Mouse (Mus musculus) limb, embryonic 11.5 days (tissue): ENCODE measurements around the gene Mga. TPM values are rescaled to one million over a fixed set of nuclear protein-coding genes. Genes with fewer than 3 reads are reported as not detected.
A peak's percentile ranks its signal among the peaks of the same experiment; 100 is the strongest.

Experiments used
- ATAC-seq: fragments of 200-750 bp; cut with Nextera tagmentation; 2 replicates; pipeline ENCODE4 v1.8.0; 2017; ENCODE audit warnings: low read depth; ENCODE audit not compliant: insufficient number of reproducible peaks, low FRiP score, low TSS enrichment
- DNase-seq: peaks from one replicate; pipeline ENCODE4 v3.0.0-alpha.2; 2015; ENCODE audit warnings: low spot score
- H3K27ac ChIP-seq: fragments of 300-500 bp; sonication (generic); replicated peaks from 2 replicates; pipeline ENCODE4 v1.5.1; 2014; ENCODE audit warnings: low read depth, mild to moderate bottlenecking, low read length
- H3K27me3 ChIP-seq: fragments of 300-500 bp; sonication (generic); 2 replicates; pipeline ENCODE4 v1.6.1; 2014; ENCODE audit warnings: mild to moderate bottlenecking, low read length, mixed read lengths; ENCODE audit not compliant: control insufficient read depth, insufficient read depth
- H3K36me3 ChIP-seq: fragments of 300-500 bp; sonication (generic); 2 replicates; pipeline ENCODE4 v1.6.1; 2014; ENCODE audit warnings: mild to moderate bottlenecking, low read length, moderate library complexity, mixed read lengths; ENCODE audit not compliant: control insufficient read depth, insufficient read depth
- H3K4me1 ChIP-seq: fragments of 300-500 bp; sonication (generic); 2 replicates; pipeline ENCODE4 v1.6.1; 2014; ENCODE audit warnings: low read length, mixed read lengths; ENCODE audit not compliant: control insufficient read depth, insufficient read depth
- H3K4me2 ChIP-seq: fragments of 300-500 bp; sonication (generic); 2 replicates; pipeline ENCODE4 v1.6.1; 2014; ENCODE audit warnings: low read depth, mild to moderate bottlenecking, moderate library complexity; ENCODE audit not compliant: severe bottlenecking
- H3K4me3 ChIP-seq: fragments of 300-500 bp; sonication (generic); 2 replicates; pipeline ENCODE4 v1.5.1; 2014; ENCODE audit warnings: low read depth, low read length
- H3K9ac ChIP-seq: fragments of 300-500 bp; sonication (generic); 2 replicates; pipeline ENCODE4 v1.6.1; 2014; ENCODE audit warnings: mild to moderate bottlenecking, low read length
- H3K9me3 ChIP-seq: fragments of 300-500 bp; sonication (generic); 2 replicates; pipeline ENCODE4 v1.6.1; 2016; ENCODE audit warnings: low read length; ENCODE audit not compliant: control insufficient read depth
- WGBS: fragments of 180-500 bp; shearing (Covaris S2); extraction: QIAGEN DNeasy Blood & Tissue Kit; methylation state at CpG from one replicate; pipeline ENCODE4 v1.1.7; 2014; 5-methylcytosine and 5-hydroxymethylcytosine counted together
- polyA plus RNA-seq: library from polyadenylated mRNA; unstranded; fragments of >200 nt; fragmentation: Nextera tagmentation; extraction: Ambion mirVana; gene quantifications from 2 replicates; pipeline ENCODE4 v1.2.1, GENCODE M21; 2014

Mga gene
- polyA plus RNA-seq, 1 experiment from 2014 or later: 33.1 TPM

DNA sequence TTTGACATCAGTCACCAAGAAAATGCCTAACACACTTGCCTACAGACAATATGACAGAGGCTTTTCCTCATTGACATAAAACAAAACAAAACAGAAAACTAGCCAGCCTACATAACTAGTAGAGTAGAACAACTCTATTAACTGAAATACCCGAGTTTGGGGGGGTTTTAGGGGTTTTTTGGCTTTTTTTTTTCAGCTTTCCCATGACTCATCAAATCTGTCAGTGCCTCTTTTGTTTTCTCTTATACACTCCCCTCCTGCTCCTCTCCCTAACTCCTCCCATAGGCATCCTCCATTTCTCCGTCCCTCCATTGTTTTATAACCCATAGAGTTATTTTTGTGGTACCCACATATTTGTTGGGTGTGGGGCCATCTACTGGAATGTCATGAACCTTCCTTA, 96.5 kb downstream of the Mga start:
- no peaks in the 10 kb centered on the region for H3K36me3 ChIP-seq
- peaks cover 10% of the 10 kb centered on the region for H3K4me1 ChIP-seq
- ATAC-seq (no peak), DNase-seq (no peak)
- no peak overlapping the region for H3K27ac ChIP-seq
- no peak overlapping the region for H3K4me2 ChIP-seq
- no peak overlapping the region for H3K9ac ChIP-seq
- H3K4me3 ChIP-seq: no peak overlapping the region
- no peaks in the 10 kb centered on the region for H3K9me3 ChIP-seq
- no peaks in the 10 kb centered on the region for H3K27me3 ChIP-seq
- 67% methylated on average over 2 of the region's 2 CpGs for WGBS

DNA sequence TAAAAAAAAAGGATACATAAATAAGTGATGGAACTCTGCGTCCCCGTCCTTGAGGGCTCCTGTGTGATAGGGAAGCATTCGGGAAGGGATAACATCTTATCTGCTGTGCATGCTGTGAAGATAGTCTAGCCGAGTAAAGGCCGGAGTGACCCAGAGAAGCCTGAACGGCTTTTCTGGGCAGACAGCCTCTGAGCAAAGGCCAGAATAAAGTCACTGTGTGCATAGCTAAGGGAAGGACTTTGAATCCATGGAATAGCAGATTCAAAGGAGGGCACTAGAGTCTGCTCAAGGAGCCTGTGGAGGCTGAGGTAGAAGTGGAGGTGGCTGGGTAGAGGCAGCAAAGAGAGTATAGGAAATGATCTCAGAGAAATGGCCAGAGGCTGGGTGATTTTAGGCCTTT, 97.8 kb downstream of the Mga start:
- DNase-seq (no peak), ATAC-seq (no peak)
- Histone ChIP-seq H3K4me2 (no peak overlapping the region), H3K27ac (no peak overlapping the region; the same call in 1 of the 2 replicates), H3K4me1 (peaks cover 10% of the 10 kb centered on the region), H3K27me3 (no peaks in the 10 kb centered on the region), H3K9ac (no peak overlapping the region), H3K4me3 (no peak overlapping the region), H3K9me3 (no peaks in the 10 kb centered on the region), H3K36me3 (no peaks in the 10 kb centered on the region)
- WGBS: 90% methylated on average over 6 of the region's 6 CpGs

DNA sequence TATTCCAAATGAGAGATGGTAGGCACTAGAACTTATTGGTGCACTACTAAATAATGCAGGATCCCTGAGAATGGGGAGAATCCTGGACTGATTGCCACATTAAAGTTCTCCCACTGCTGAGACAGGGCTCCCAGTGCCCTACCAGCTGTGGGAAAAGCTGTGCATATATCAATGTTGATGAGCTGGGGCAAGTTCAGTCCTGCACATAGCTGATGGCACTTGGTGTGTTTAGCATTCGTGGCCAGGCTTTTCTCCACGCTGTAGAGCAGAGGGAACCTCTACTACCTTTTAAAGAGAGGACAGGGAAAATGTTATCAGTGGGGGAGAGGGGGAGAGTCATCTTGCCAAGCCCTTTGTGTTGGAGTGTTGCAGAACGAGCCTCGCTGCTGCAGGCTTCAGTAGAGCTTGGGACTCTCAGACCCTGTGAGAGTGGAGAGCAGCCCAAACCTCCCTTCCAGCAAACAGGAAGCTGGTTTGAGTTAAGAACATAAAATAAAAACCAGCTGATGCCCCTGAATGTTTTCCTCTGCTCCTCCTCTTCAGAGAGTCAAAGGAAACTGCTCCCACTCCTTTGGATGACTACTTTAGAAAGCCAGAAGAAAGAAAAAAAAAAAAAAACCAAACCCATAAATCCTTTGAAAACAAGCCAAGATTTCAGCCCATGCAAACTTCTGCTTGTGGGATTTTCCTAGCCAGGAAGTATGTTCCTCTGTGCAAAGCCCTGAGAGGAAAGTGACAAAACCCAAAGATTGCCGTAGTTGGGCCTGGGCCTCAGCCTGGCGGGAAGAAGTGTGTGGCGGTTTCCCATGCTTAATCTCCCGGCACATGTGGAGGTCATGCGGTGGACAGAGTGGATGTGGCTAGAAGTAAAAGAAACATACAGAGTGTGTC, 98.6 kb downstream of the Mga start:
- Histone ChIP-seq H3K9me3 (no peaks in the 10 kb centered on the region), H3K36me3 (no peaks in the 10 kb centered on the region), H3K27ac (peak overlapping the region; percentile 80), H3K27me3 (no peaks in the 10 kb centered on the region), H3K4me1 (peaks cover 10% of the 10 kb centered on the region), H3K9ac (no peak overlapping the region), H3K4me2 (no peak overlapping the region), H3K4me3 (no peak overlapping the region)
- ATAC-seq (peak; percentile 31; the same call in 1 of the 2 replicates), DNase-seq (peak; percentile 59)
- WGBS: 34% methylated on average over 9 of the region's 9 CpGs

DNA sequence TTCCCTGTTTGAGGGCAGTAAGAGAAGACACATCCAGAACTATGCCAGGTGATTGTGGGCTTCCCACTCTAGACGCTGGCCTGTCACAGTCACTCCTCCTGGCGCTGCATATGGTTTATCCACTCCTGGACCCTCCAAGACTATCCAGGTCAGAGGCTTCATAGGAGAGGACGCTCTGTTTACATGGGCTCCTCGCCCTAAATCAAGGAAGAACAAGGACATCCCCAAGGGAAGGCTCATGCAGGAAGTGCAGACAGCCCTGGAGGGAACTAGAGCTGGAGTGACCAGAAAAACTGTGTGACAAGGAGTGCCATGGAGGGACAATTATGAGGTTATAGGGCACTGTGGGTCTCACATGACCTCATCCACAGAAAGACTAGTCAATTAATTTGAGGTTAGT, 100.3 kb downstream of the Mga start:
- H3K36me3 ChIP-seq: no peaks in the 10 kb centered on the region
- H3K4me2 ChIP-seq: no peak overlapping the region
- DNase-seq (no peak), ATAC-seq (no peak)
- H3K27me3 ChIP-seq: no peaks in the 10 kb centered on the region
- no peak overlapping the region for H3K4me3 ChIP-seq
- H3K9me3 ChIP-seq: no peaks in the 10 kb centered on the region
- H3K27ac ChIP-seq: no peak overlapping the region
- H3K4me1 ChIP-seq: peaks cover 10% of the 10 kb centered on the region
- WGBS: 86% methylated on average over 4 of the region's 4 CpGs
- H3K9ac ChIP-seq: no peak overlapping the region

DNA sequence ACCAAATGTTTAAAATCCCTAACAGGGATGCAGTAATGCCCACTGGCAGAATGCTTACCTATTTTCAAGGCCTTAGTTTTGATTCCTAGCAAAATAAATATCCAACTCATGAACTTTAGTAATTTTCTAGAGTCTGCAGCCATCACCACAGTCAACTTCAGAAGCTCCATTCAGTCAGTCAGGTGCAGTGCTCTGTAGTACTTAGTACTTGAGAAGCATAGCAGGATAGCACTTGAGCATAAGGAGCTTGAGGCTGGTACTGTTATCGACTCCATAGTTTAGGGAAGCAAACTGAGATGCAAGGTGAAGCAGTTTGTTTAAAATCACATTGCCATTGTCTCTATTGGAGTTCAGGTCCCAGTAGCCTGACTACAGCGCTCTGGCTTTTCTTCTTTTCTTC, 102.7 kb downstream of the Mga start:
- 99% methylated on average over 2 of the region's 2 CpGs for WGBS
- no peak for ATAC-seq

DNA sequence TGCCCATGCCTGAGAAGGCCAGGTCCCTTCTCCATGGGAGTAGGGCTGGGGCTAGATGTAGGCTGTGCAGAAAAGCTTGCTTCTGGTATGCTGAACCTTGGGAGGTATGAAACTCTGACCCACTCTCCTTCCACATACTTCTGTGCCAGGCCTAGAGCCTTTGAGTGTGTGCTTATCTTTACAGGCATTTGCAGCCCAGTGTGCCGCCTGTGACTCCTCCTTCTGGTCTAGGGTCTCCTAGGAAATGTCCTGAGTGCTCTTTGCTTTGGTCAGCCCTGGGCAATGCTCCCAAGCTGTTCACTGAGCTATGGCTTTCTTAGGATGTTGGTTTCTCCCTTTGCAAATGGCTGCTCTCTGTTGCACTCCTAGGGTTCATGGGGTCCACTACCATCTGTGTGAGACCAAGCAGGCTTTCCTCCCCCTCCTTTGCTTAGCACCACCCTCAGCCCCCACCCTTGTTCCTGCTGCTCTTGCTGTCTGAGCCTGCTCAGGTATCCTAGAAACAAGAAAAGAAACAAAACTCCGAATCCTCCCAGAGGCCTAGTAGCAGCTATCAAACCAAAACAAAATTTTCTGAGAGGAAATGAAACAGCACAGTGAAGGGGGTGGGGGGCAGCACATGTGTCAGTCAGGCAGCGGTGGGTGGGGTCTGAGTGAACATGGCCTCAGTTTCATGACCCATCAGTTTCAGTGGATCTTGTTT, 104.0 kb downstream of the Mga start:
- no peak for ATAC-seq
- Histone ChIP-seq H3K4me1 (0 out of 2 replicates have a peak, but pooled peaks cover 1% of the 10 kb centered on the region), H3K9ac (no peak overlapping the region), H3K36me3 (no peaks in the 10 kb centered on the region), H3K9me3 (no peaks in the 10 kb centered on the region), H3K27me3 (no peaks in the 10 kb centered on the region), H3K27ac (0 out of 2 replicates have a peak overlapping the region, but pooled peaks have one; percentile 21), H3K4me2 (no peak overlapping the region), H3K4me3 (no peak overlapping the region)
- DNase-seq: no peak
- WGBS: 75% methylated on average over 3 of the region's 3 CpGs

More for the DNA sequence above, 102.7 kb downstream of the Mga start:
- Histone ChIP-seq H3K9ac (no peak overlapping the region), H3K27me3 (no peaks in the 10 kb centered on the region), H3K4me3 (no peak overlapping the region), H3K4me2 (no peak overlapping the region), H3K36me3 (no peaks in the 10 kb centered on the region), H3K4me1 (peaks cover 10% of the 10 kb centered on the region), H3K27ac (no peak overlapping the region), H3K9me3 (no peaks in the 10 kb centered on the region)
- DNase-seq: no peak

DNA sequence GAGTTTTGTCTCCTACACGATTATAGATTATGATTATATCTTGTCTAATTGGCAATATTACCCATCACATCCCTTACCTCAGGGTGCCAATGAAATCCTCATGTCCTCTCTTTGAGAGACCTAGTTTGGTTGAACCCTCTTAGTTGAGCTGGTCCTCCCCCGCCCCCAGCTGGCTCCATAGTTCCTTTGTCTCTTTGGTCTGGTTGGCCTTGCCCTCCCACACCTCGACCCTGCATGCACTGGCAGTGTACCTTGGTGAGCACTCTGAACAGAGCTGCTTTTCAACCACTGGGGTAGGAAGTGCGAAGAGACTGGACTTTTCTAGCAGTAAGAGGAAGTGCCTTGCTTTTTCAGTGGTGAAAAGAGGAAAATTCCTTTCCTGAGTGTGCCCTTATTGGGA, 104.9 kb downstream of the Mga start:
- WGBS: 84% methylated on average over 4 of the region's 4 CpGs
- no peak overlapping the region for H3K9ac ChIP-seq
- no peak overlapping the region for H3K27ac ChIP-seq
- no peak overlapping the region for H3K4me3 ChIP-seq
- ATAC-seq (no peak), DNase-seq (no peak)
- H3K4me2 ChIP-seq: no peak overlapping the region
- H3K27me3 ChIP-seq: no peaks in the 10 kb centered on the region
- H3K36me3 ChIP-seq: no peaks in the 10 kb centered on the region
- no peaks in the 10 kb centered on the region for H3K9me3 ChIP-seq
- H3K4me1 ChIP-seq: no peaks in the 10 kb centered on the region

DNA sequence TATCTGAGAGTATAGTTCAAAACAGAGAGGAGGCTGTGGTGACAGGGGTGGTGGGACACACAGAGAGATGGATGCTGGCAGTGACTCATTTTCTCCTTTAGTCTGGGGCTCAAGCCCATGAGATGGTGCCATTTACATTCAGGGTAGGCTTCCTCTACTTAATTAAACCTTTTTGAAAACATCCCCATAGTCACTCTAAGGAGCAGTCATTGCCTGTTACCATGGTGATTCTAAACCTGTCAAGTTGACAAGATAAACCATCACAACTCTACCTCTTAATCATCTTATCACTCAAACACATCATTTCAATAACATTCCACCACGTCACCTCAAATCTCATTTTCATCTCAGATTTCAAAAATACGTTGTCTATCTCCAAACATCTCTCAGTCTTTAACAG, 106.9 kb downstream of the Mga start:
- WGBS: 89% methylated on average over 2 of the region's 2 CpGs
- H3K4me1 ChIP-seq: no peaks in the 10 kb centered on the region

More for the DNA sequence above, 106.9 kb downstream of the Mga start:
- H3K36me3 ChIP-seq: no peaks in the 10 kb centered on the region
- no peak overlapping the region for H3K4me3 ChIP-seq
- ATAC-seq: no peak
- no peaks in the 10 kb centered on the region for H3K27me3 ChIP-seq
- H3K9me3 ChIP-seq: no peaks in the 10 kb centered on the region
- H3K4me2 ChIP-seq: no peak overlapping the region
- no peak overlapping the region for H3K27ac ChIP-seq
- H3K9ac ChIP-seq: no peak overlapping the region
- no peak for DNase-seq
